Mouse (Mus musculus) heart, embryonic 12.5 days (tissue): ENCODE measurements around the gene Irf2. TPM values are rescaled to one million over a fixed set of nuclear protein-coding genes. Genes with fewer than 3 reads are reported as not detected.
A peak's percentile ranks its signal among the peaks of the same experiment; 100 is the strongest.

ENCODE experiments used
- ATAC-seq: fragments of 200-750 bp; cut with Nextera tagmentation; 2 replicates; pipeline ENCODE4 v1.8.0; 2017; ENCODE audit warnings: moderate TSS enrichment, moderate library complexity; ENCODE audit not compliant: insufficient number of reproducible peaks, low FRiP score
- H3K27ac ChIP-seq: fragments of 300-500 bp; sonication (generic); 2 replicates; pipeline ENCODE4 v1.5.1; 2016; ENCODE audit warnings: mild to moderate bottlenecking, moderate library complexity; ENCODE audit not compliant: poor library complexity, severe bottlenecking
- H3K27me3 ChIP-seq: fragments of 300-500 bp; sonication (generic); replicated peaks from 2 replicates; pipeline ENCODE4 v1.6.1; 2016; ENCODE audit warnings: mild to moderate bottlenecking, moderate library complexity
- H3K36me3 ChIP-seq: fragments of 300-500 bp; sonication (generic); 2 replicates; pipeline ENCODE4 v1.6.1; 2016; ENCODE audit warnings: mild to moderate bottlenecking, moderate library complexity
- H3K4me1 ChIP-seq: fragments of 300-500 bp; sonication (generic); replicated peaks from 2 replicates; pipeline ENCODE4 v1.6.1; 2016; ENCODE audit warnings: mild to moderate bottlenecking
- H3K4me2 ChIP-seq: fragments of 300-500 bp; sonication (generic); 2 replicates; pipeline ENCODE4 v1.6.1; 2016; ENCODE audit warnings: mild to moderate bottlenecking, moderate library complexity
- H3K4me3 ChIP-seq: fragments of 300-500 bp; sonication (generic); 2 replicates; pipeline ENCODE4 v1.5.1; 2016; ENCODE audit warnings: mild to moderate bottlenecking
- H3K9ac ChIP-seq: fragments of 300-500 bp; sonication (generic); 2 replicates; pipeline ENCODE4 v1.6.1; 2016; ENCODE audit warnings: mild to moderate bottlenecking, moderate library complexity
- H3K9me3 ChIP-seq: fragments of 300-500 bp; sonication (generic); replicated peaks from 2 replicates; pipeline ENCODE4 v1.6.1; 2016; ENCODE audit warnings: mild to moderate bottlenecking, moderate library complexity
- WGBS: fragments of 180-500 bp; shearing (Covaris S2); methylation state at CpG from one replicate; pipeline ENCODE4 v1.1.7; 2016; 5-methylcytosine and 5-hydroxymethylcytosine counted together
- polyA plus RNA-seq: library from polyadenylated mRNA; unstranded; fragments of >200 nt; fragmentation: Nextera tagmentation; extraction: Ambion mirVana; gene quantifications from 2 replicates; pipeline ENCODE4 v1.2.1, GENCODE M21; 2016

Irf2 gene
- 12.5 and 14.9 TPM in 2 replicates for polyA plus RNA-seq

GRCm38 (mm10) chr8:46739003-46739949, at the start of gene Irf2:
Irf2 (plus strand) TSS chr8:46739732.
- under 1% methylated on average over 49 of the region's 51 CpGs for WGBS
- no peaks in the 10 kb centered on the region for H3K9me3 ChIP-seq
- peak within 1 kb of the TSS; percentile 86 for H3K4me3 ChIP-seq
- no peaks in the 10 kb centered on the region for H3K27me3 ChIP-seq
- peak within 1 kb of the TSS; percentile 98 for H3K9ac ChIP-seq
- ATAC-seq, result peak; percentile 87
- peaks cover 26% of the 10 kb centered on the region for H3K4me1 ChIP-seq
- H3K4me2 ChIP-seq, result peak within 1 kb of the TSS; percentile 69
- H3K27ac ChIP-seq, result peak within 1 kb of the TSS; percentile 92
- no peaks in the 10 kb centered on the region for H3K36me3 ChIP-seq

- Histone ChIP-seq H3K4me3 (no peak overlapping the region), H3K9ac (no peak overlapping the region), H3K27ac (no peak overlapping the region), H3K27me3 (no peaks in the 10 kb centered on the region), H3K4me2 (no peak overlapping the region), H3K9me3 (no peaks in the 10 kb centered on the region), H3K4me1 (no peaks in the 10 kb centered on the region), H3K36me3 (no peaks in the 10 kb centered on the region)
- no peak for ATAC-seq
- 80% methylated on average over 5 of the region's 5 CpGs for WGBS
These were observed 49.4 kb upstream of the Irf2 start for GRCm38 (mm10) chr8:46690111-46690510.

- Histone ChIP-seq H3K9me3 (no peaks in the 10 kb centered on the region), H3K36me3 (no peaks in the 10 kb centered on the region), H3K27ac (no peak overlapping the region), H3K4me3 (no peak overlapping the region), H3K4me2 (no peak overlapping the region), H3K27me3 (no peaks in the 10 kb centered on the region), H3K9ac (no peak overlapping the region), H3K4me1 (no peaks in the 10 kb centered on the region)
- 77% methylated on average over 5 of the region's 5 CpGs for WGBS
- no peak for ATAC-seq
These were observed 49.0 kb upstream of the Irf2 start for GRCm38 (mm10) chr8:46690581-46690980.

- WGBS, result 82% methylated on average over 7 of the region's 7 CpGs
These were observed 48.2 kb upstream of the Irf2 start for GRCm38 (mm10) chr8:46691360-46691759.

GRCm38 (mm10) chr8:46696256-46697041, 43.1 kb upstream of the Irf2 start:
- no peak overlapping the region for H3K4me3 ChIP-seq
- H3K9me3 ChIP-seq, result no peaks in the 10 kb centered on the region
- no peak overlapping the region for H3K9ac ChIP-seq
- no peaks in the 10 kb centered on the region for H3K36me3 ChIP-seq
- WGBS, result 69% methylated on average over 15 of the region's 15 CpGs
- no peaks in the 10 kb centered on the region for H3K4me1 ChIP-seq
- ATAC-seq, result no peak
- H3K27me3 ChIP-seq, result no peaks in the 10 kb centered on the region
- H3K27ac ChIP-seq, result no peak overlapping the region
- H3K4me2 ChIP-seq, result no peak overlapping the region

More at GRCm38 (mm10) chr8:46691360-46691759, 48.2 kb upstream of the Irf2 start:
- Histone ChIP-seq H3K9me3 (no peaks in the 10 kb centered on the region), H3K4me2 (no peak overlapping the region), H3K4me1 (no peaks in the 10 kb centered on the region), H3K36me3 (no peaks in the 10 kb centered on the region), H3K27me3 (no peaks in the 10 kb centered on the region), H3K4me3 (no peak overlapping the region), H3K9ac (no peak overlapping the region), H3K27ac (no peak overlapping the region)
- ATAC-seq, result no peak

- Histone ChIP-seq H3K27ac (no peak overlapping the region), H3K4me2 (no peak overlapping the region), H3K36me3 (no peaks in the 10 kb centered on the region), H3K27me3 (no peaks in the 10 kb centered on the region), H3K9ac (no peak overlapping the region), H3K4me1 (no peaks in the 10 kb centered on the region), H3K9me3 (no peaks in the 10 kb centered on the region), H3K4me3 (no peak overlapping the region)
- 87% methylated on average over 4 of the region's 4 CpGs for WGBS
- no peak for ATAC-seq
These were observed 42.0 kb upstream of the Irf2 start for GRCm38 (mm10) chr8:46697566-46697965.

- no peak overlapping the region for H3K4me2 ChIP-seq
- no peaks in the 10 kb centered on the region for H3K4me1 ChIP-seq
- H3K27me3 ChIP-seq, result no peaks in the 10 kb centered on the region
- H3K4me3 ChIP-seq, result no peak overlapping the region
- H3K9me3 ChIP-seq, result no peaks in the 10 kb centered on the region
- 91% methylated on average over 5 of the region's 5 CpGs for WGBS
- H3K9ac ChIP-seq, result no peak overlapping the region
- no peak overlapping the region for H3K27ac ChIP-seq
- ATAC-seq, result no peak
- no peaks in the 10 kb centered on the region for H3K36me3 ChIP-seq
These were observed 41.4 kb upstream of the Irf2 start for GRCm38 (mm10) chr8:46698162-46698561.

GRCm38 (mm10) chr8:46705145-46705544, 34.4 kb upstream of the Irf2 start:
- H3K36me3 ChIP-seq, result no peaks in the 10 kb centered on the region
- no peak overlapping the region for H3K4me3 ChIP-seq
- H3K4me1 ChIP-seq, result no peaks in the 10 kb centered on the region
- H3K27me3 ChIP-seq, result no peaks in the 10 kb centered on the region
- H3K4me2 ChIP-seq, result no peak overlapping the region
- H3K9me3 ChIP-seq, result no peaks in the 10 kb centered on the region
- H3K9ac ChIP-seq, result no peak overlapping the region
- 88% methylated on average over 2 of the region's 2 CpGs for WGBS
- no peak for ATAC-seq
- H3K27ac ChIP-seq, result no peak overlapping the region

- no peaks in the 10 kb centered on the region for H3K9me3 ChIP-seq
- H3K4me2 ChIP-seq, result no peak overlapping the region
- H3K36me3 ChIP-seq, result no peaks in the 10 kb centered on the region
- WGBS, result 70% methylated on average over 5 of the region's 5 CpGs
- H3K4me3 ChIP-seq, result no peak overlapping the region
- H3K27me3 ChIP-seq, result no peaks in the 10 kb centered on the region
- H3K27ac ChIP-seq, result no peak overlapping the region
- no peak for ATAC-seq
- H3K4me1 ChIP-seq, result no peaks in the 10 kb centered on the region
- H3K9ac ChIP-seq, result no peak overlapping the region
These were observed 32.8 kb upstream of the Irf2 start for GRCm38 (mm10) chr8:46706730-46707129.

- Histone ChIP-seq H3K36me3 (no peaks in the 10 kb centered on the region), H3K4me3 (no peak overlapping the region), H3K27ac (no peak overlapping the region), H3K4me1 (peaks cover 7% of the 10 kb centered on the region; the same call in 1 of the 2 replicates), H3K9me3 (no peaks in the 10 kb centered on the region), H3K4me2 (no peak overlapping the region), H3K27me3 (no peaks in the 10 kb centered on the region), H3K9ac (no peak overlapping the region)
- no peak for ATAC-seq
- 77% methylated on average over 4 of the region's 4 CpGs for WGBS
These were observed 30.2 kb upstream of the Irf2 start for GRCm38 (mm10) chr8:46709302-46709701.

- ATAC-seq, result no peak
- 74% methylated on average over 8 of the region's 8 CpGs for WGBS
These were observed 29.2 kb upstream of the Irf2 start for GRCm38 (mm10) chr8:46710289-46710688.

More at GRCm38 (mm10) chr8:46710289-46710688, 29.2 kb upstream of the Irf2 start:
- H3K9me3 ChIP-seq, result no peaks in the 10 kb centered on the region
- no peak overlapping the region for H3K9ac ChIP-seq
- no peak overlapping the region for H3K4me3 ChIP-seq
- peaks cover 10% of the 10 kb centered on the region; the same call in 1 of the 2 replicates for H3K4me1 ChIP-seq
- H3K36me3 ChIP-seq, result no peaks in the 10 kb centered on the region
- no peaks in the 10 kb centered on the region for H3K27me3 ChIP-seq
- H3K27ac ChIP-seq, result no peak overlapping the region
- H3K4me2 ChIP-seq, result no peak overlapping the region
